Mouse (Mus musculus) hematopoietic stem cell, adult 5-6 weeks (primary cell): ENCODE measurements at regions not wholly inside any gene's neighbourhood (a gene's known extent, or its start where the extent isn't known, plus 50 kb on each side); places are given as distances from the start of the nearest gene placed in this dataset.

Source experiments
- ATAC-seq, 2 experiments: fragments of 125-278 bp in 1 of 2; replicated peaks in 1 of 2; 2 replicates each; pipeline ENCODE4 v1.8.0; 2016 to 2017; ENCODE audit warnings: inconsistent platforms in 2 of 2, mild to moderate bottlenecking in 2 of 2, moderate number of reproducible peaks in 2 of 2, low read depth in 1 of 2, moderate TSS enrichment in 1 of 2; ENCODE audit not compliant: low FRiP score in 2 of 2, poor library complexity in 2 of 2, severe bottlenecking in 2 of 2, insufficient read depth in 1 of 2, low TSS enrichment in 1 of 2

GRCm38 (mm10) chr13:39376677-39377076 lies 416.0 kb upstream of the Slc35b3 start:
- no peak for ATAC-seq

- ATAC-seq: no peak
These were observed 415.6 kb upstream of the Slc35b3 start for GRCm38 (mm10) chr13:39376269-39376668.

- ATAC-seq: no peak
These were observed 411.9 kb upstream of the Slc35b3 start for GRCm38 (mm10) chr13:39372565-39372964.

- ATAC-seq: no peak
These were observed 403.0 kb upstream of the Slc35b3 start for GRCm38 (mm10) chr13:39363637-39364036.

DNA sequence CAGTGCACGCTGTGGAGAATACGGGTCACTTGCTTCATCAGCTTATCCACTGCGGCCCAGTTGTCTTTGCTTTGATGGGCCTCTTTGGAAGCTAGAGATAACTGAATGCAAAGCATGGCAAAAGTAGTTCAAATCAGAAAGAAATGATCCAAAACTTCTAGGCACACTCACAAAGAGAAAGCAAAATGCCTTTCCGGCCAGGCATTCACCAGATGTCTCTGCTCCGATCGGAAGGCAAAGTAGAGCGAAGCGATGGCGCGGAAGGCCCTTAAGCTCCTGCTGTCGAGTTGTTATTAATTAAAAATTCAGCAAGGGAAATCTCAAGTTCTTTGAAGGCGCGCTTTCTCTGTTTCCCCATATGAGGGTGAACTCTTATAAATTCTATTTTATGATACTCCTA lies 401.9 kb upstream of the Slc35b3 start:
- no peak for ATAC-seq

DNA sequence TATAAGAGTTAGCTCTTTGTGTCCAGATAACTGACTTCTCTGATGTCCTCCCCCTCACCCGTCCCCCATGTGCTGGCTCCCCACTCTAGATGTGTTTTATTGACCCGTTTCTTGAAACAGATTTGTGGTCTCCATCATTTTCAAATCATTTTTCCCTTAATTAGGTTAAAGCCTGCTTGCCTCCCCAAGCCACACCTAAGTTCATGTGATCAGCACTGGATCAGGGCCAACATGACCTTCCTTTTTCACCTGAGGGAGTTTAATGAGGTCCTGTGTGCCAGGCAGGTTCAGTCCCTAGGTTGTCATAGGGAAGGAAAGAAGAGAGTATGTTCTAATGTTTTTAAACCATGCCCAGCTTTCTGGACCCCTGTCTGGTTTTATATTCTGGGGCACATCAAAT lies 390.9 kb upstream of the Slc35b3 start:
- ATAC-seq: no peak

- ATAC-seq: no peak
These were observed 390.0 kb upstream of the Slc35b3 start for GRCm38 (mm10) chr13:39350668-39351067.

DNA sequence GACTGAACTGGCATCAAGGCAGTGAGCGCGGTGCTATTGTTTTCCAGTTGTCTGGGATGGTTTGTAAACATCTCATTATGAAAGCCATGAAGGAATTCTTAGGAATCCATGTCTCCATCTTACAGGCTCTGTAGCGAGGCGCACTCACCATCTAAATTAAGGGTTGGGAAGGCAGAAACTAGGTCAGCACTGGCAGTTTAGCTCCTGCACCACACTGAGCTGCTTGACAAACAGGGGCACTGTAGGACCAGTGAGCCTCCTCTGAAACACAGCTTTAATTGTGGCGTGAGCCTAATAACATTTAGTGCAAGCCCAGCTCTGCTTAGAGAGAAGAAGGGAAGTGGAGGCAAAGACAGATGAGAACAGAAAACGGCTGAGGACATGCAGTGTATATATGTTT lies 387.1 kb upstream of the Slc35b3 start:
- no peak for ATAC-seq

GRCm38 (mm10) chr13:39334874-39335273 lies 374.2 kb upstream of the Slc35b3 start:
- ATAC-seq: no peak

DNA sequence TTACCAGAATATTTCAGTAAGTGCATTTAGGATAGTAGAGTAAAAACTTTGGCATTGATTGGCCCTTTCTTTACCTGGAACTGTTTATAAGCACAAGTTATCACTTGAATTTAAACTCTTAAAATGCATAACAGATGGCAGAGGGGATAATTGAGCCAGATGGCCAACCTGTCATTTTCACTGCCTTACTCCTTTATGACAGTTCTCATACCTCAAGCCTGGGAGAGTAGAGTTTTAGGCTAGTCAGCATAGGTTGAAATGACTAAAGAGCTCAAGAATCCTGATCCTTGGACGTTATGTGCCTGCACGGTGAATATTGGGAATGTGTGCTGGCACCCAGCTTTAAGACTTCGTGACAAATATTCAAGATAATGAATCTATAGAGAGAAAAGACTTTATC lies 369.1 kb upstream of the Slc35b3 start:
- no peak for ATAC-seq

GRCm38 (mm10) chr13:39326176-39326575 lies 365.5 kb upstream of the Slc35b3 start:
- no peak for ATAC-seq

GRCm38 (mm10) chr13:39321111-39321510 lies 360.4 kb upstream of the Slc35b3 start:
- ATAC-seq: no peak

- ATAC-seq: no peak
These were observed 349.1 kb upstream of the Slc35b3 start for GRCm38 (mm10) chr13:39309758-39310157.

DNA sequence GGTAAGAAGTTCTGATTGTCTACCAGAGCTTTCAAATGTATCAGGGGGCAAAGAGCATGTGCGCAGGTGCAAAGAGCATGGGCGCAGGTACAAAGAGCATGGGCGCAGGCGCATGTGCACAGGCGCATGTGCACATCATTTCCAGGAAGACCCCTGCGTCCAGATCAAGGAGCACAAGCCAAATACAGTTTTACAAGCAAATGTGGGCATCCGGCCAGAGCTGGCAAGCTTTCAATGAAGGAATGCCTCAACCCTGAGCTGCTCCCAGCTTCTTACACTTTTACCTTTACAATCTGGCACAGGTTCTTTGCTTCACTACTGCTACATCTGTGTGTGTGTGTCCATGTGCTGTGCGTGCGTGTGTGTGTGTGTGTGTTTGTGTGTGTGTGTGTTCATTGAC lies 347.2 kb upstream of the Slc35b3 start:
- ATAC-seq: no peak

DNA sequence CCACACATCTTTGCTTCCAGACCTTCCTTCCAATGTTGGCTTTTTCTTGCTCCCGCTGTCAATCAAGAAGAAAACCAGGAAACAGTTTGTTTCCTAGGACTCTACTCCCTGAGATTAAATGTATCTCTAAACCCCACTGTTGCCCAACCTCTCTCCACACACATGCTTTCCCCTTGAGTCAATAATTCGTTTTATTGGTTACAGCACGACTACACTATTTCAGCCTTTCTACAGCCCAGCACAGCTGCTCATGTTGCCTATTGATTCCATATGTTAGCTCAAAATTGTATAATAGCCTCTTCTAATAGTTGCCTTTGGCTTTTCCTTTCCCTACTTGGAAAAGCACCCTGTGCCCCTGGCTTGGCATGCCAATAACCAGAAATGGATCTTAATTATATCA lies 346.2 kb upstream of the Slc35b3 start:
- no peak for ATAC-seq

GRCm38 (mm10) chr13:39297129-39297528 lies 336.5 kb upstream of the Slc35b3 start:
- no peak for ATAC-seq

- no peak for ATAC-seq
These were observed 329.7 kb upstream of the Slc35b3 start for GRCm38 (mm10) chr13:39290216-39290960.

DNA sequence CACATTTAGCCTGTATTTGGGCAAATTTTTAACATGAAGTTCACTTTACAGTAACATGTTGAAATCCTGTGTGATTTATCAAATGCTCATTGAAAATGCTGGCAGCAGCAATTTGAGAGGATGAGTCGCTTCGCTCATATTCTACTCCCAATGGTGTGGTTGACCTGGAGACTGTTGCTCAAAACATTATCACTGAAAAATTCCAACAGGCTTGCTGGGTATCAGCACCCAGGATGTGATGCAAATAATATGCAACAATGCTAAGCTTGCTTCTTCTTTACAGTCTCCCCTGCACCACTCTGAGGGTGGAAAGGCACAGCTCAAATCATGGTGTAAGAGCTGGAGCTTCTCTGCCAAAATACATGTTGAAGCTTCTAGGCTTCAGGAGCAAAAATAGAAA lies 321.6 kb upstream of the Slc35b3 start:
- no peak for ATAC-seq

- no peak for ATAC-seq
These were observed 317.4 kb upstream of the Slc35b3 start for GRCm38 (mm10) chr13:39278101-39278500.
